Mouse (Mus musculus) E14TG2a.4 (cell line): ENCODE measurements around the gene Dicer1.

Source experiments
- CTCF ChIP-seq: conservative IDR thresholded peaks from 2 replicates; pipeline ENCODE4 v1.5.1; 2014; ENCODE audit warnings: low read length
- POU5F1 ChIP-seq: IDR thresholded peaks from 2 replicates; pipeline ENCODE4 v1.6.1; 2014; ENCODE audit warnings: low read length, borderline replicate concordance

DNA sequence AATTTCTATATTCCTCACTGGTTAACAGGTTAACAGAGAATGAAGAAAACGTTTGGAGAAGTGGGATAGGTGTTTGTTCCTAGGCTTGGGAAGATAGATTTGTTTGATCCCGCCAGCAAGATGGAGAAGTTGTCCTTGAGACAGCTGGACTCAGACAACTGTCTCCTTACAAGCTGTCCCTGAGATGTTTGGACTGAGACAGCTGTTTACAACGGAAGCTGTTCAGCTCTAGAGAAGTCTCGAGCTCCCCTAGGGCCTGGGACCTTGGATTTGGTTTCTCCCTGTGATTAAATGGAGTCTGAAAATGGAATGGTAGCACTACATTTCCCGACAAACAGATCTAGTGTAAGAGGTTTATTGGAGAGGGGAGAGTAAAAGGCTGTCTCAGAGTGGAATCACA is 78.8 kb downstream of the Dicer1 start:
- TF ChIP-seq CTCF = no peak
- no peak for TF ChIP-seq POU5F1
